Mouse (Mus musculus) bone marrow macrophage, adult 2 months (primary cell): ENCODE results near the gene Ndufa6. TPM values are rescaled to one million over a fixed set of nuclear protein-coding genes. Genes with fewer than 3 reads are reported as not detected.

Experiments used
- H3K27ac ChIP-seq: 2 replicates; pipeline ENCODE4 v1.5.1; 2012; ENCODE audit warnings: low read depth, low read length; ENCODE audit not compliant: insufficient read depth
- H3K4me1 ChIP-seq: 2 replicates; pipeline ENCODE4 v1.6.1; 2012; ENCODE audit warnings: low read length; ENCODE audit not compliant: control insufficient read depth, insufficient read depth
- H3K4me3 ChIP-seq: 2 replicates; pipeline ENCODE4 v1.5.1; 2012; ENCODE audit warnings: mild to moderate bottlenecking, low read length, moderate library complexity; ENCODE audit not compliant: insufficient read depth
- CTCF ChIP-seq: IDR thresholded peaks from 2 replicates; pipeline ENCODE4 v1.5.1; 2012; ENCODE audit warnings: low read depth, mild to moderate bottlenecking, low read length, moderate library complexity
- POLR2A ChIP-seq: IDR thresholded peaks from 2 replicates; pipeline ENCODE4 v1.6.1; 2012; ENCODE audit warnings: mild to moderate bottlenecking, low read depth, low read length, borderline replicate concordance
- polyA plus RNA-seq: library from polyadenylated mRNA; stranded (reverse); fragments of >200 nt; gene quantifications from 2 replicates; pipeline ENCODE4 v1.2.4, GENCODE M21; 2012; ENCODE audit not compliant: missing spikeins, insufficient read depth, insufficient read length

Ndufa6 gene
- polyA plus RNA-seq, 1 experiment = 315 TPM

DNA sequence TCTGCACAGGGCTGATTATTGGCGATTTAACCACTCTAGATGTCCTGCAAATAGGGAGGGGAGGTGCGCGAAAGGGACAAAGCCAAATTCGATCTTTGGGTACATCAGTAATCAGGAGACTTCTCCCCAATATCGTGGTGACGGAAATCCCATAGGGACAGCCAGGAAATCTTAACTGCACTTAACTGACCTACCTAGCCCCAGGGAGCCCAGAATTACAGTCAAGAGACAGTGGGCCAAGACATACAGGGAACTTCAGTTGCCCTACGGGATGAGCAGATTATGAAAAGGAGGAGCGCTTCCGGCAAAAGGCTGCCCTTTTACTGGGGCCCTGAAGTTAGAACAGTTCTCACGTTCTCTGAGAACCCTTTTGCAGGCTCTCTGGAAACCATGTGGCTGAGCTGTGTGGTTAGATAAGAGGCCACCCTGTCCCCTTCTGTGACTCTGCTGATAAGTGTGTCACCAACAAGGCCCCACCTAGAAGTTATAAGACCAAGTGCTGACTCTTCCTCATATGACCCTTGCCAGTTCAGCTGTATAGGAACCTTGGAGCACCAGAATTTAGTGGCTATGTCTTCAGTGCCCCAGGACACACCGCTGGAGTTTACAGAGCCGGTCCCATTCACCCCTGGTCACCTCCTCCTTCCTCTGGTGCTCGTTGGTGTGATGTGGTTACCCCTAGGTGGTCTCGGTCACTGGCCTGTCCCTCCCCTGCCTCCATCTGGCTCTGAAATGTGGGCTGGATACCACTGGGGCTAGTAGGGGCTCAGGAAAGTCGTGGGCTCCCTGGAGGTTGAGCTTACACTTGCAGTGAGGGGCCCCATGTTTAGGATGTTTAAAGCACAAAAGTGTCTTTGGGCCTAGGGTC is 12.2 kb downstream of the Ndufa6 start:
- H3K4me3 ChIP-seq = no peak overlapping the region
- no peak for TF ChIP-seq POLR2A
- no peak for TF ChIP-seq CTCF
- no peak overlapping the region for H3K27ac ChIP-seq
- peaks cover 11% of the 10 kb centered on the region for H3K4me1 ChIP-seq

DNA sequence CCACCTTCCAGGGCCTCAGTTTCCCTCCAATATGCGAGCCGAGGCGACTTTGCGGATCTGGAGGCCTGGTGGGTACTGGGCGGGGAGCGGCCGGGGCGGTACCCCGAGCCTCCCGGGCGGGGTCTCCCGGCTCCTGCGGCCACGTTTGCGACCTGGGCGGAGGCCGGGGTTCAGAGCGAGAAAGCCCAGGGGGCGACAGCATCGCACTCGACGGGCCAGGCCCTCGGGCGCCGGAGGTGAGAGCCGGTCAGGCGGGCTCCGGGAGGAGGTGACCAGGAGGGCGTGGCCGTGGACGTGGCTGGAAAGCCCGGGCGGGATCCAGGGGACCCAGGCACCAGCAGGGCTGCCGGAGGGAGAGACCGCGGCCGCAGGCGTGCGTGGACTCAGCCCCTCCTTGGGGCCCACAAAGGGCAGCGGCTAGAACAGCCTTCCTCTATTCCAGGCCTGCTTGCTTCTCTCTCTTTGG is 13.1 kb downstream of the Ndufa6 start:
- peaks cover 11% of the 10 kb centered on the region for H3K4me1 ChIP-seq
- H3K27ac ChIP-seq = no peak overlapping the region
- no peak for TF ChIP-seq CTCF
- TF ChIP-seq POLR2A = no peak
- H3K4me3 ChIP-seq = no peak overlapping the region

DNA sequence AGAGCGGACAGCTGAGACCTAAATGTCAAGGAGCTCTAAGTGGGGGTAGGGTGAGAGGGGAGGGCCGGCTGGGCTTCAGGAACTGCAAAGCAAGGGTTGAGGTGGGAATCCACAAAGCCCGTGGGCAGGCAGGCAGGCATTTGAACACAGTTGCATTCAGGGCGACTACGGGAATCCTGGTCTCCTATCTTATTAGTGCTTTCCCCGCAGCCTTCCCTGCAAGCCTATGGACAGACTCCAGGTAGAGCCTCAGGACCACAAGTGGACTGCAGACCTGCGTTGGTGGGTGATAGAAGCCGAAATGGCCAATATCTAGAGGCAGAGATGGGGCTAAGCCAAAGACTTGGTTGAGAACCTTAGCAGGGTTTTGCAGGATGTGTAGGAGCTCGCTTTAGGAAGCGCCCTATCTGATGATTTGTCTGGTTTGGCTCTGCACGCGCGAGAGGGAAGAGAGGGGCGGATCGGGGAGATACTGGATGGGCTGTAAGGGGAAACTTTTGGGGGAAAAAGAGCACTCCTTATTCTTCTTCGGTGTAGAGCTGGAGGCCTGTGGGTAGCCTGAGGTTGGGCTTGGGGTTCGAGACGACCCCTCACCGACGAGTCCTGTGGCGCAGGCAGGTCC is 13.6 kb downstream of the Ndufa6 start:
- no peak for TF ChIP-seq CTCF
- TF ChIP-seq POLR2A = no peak
- Histone ChIP-seq H3K27ac (no peak overlapping the region), H3K4me1 (peaks cover 11% of the 10 kb centered on the region), H3K4me3 (no peak overlapping the region)

DNA sequence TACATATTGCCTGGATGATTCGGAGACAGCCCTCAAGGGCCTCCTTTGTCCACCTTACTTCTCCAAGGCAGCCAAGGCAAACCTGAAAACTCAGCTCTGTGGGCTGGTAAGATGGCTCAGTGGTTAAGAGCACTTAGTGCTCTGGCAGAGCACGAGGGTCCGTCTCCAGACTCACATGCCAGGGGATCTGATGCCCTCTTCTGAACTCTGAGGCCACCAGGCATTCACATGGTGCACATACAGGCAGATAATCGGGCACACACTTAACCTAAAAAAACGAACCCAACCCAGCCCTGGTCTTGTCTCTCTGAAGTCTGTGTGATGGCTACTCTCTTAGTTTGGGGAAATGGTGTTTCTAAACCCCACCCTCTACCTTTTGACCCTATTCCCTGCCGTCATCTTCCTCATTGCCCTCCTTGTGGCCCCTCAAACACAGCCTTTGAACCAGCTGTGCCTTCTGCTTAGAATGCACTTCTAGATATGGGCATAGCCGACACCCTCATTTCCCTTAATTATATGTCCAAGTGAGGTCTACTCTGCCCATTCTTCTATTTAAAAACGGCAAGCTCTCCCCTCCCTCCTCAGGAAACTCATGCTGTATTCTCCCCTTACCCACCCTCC is 14.4 kb downstream of the Ndufa6 start:
- H3K4me1 ChIP-seq = peaks cover 7% of the 10 kb centered on the region
- no peak overlapping the region for H3K4me3 ChIP-seq
- TF ChIP-seq CTCF (no peak), POLR2A (no peak)
- no peak overlapping the region for H3K27ac ChIP-seq

DNA sequence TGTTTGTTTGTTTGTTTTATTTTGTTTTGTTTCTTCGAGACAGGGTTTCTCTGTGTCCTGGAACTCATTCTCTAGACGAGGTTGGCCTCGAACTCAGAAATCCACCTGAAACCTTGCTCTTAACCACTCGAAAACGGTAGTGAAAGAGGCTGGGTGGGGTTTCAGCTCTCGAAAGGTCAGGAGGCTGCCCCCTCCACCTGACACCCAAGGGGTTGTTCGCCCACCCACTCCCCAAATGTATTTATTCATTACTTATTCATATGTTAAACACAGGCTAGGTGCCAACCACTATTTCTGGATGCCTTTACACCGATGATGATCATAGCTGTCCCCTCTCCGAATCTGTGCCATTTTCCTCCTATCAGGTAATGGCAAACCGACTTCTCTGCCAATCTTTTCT is 15.0 kb downstream of the Ndufa6 start:
- peak overlapping the region; percentile 80 for H3K4me3 ChIP-seq
- no peak overlapping the region for H3K27ac ChIP-seq
- peaks cover 7% of the 10 kb centered on the region for H3K4me1 ChIP-seq
- TF ChIP-seq CTCF = no peak
- no peak for TF ChIP-seq POLR2A

DNA sequence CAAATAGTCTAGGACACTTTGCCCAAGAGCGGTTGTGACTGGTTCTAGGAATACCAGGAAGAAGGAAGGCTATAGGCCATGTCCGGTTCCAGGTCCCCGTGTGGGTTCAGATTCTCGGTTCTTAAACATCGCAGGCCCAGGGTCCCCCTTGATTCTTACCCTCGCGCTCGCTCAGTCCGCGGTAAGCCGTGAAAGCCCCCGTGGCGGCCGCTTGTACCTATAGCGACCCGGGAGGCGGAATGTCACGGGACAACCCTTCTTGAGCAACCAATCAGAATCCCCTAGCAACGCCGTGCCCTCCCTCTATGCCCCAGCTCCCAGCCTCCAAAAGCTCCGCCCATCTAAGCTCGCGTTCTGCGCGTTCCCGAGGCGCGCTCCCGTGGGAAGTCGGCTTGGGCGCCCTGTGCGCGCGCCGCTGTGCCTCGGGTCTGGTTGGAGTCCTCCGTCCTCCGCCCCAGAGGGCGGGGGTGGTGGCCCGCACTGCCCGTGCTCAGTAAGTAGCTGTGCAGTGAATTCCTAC is 15.5 kb downstream of the Ndufa6 start, which contains the start of the genes Naga, Pheta2 and Smdt1:
Naga (minus strand) TSS at position 333 of the 520 bp plus-strand sequence.
Pheta2 (plus strand) TSS at position 350 of the 520 bp plus-strand sequence.
Smdt1 (plus strand) TSS at position 367 of the 520 bp plus-strand sequence.
- TF ChIP-seq POLR2A (peak; percentile 74; the same call in 1 of the 2 replicates), CTCF (no peak)
- Histone ChIP-seq H3K4me3 (peak within 1 kb of the TSS; percentile 80), H3K27ac (peak within 1 kb of the TSS; percentile 60), H3K4me1 (peaks cover 7% of the 10 kb centered on the region)

DNA sequence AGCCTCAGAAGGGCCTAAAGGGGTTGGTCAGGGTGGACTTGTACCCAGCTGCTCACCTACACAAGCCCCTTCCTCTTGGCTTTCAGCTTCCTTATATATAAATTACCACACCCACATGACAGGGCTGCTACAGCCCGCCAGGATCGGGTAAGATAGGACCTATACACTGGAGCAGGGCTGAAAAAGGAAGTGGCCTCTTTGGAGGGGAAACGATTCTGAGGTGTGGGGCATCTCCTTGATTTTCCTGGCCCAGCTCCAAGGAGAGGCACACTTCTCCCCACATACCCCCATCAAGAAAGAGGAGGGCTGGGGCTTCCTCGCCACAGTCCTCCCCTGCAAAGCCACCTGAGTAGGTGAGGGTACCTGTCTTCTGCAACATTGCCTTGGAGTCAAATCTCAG is 16.2 kb downstream of the Ndufa6 start:
- Histone ChIP-seq H3K27ac (peak overlapping the region; percentile 60), H3K4me3 (peak overlapping the region; percentile 80), H3K4me1 (peaks cover 7% of the 10 kb centered on the region)
- TF ChIP-seq CTCF = no peak
- no peak for TF ChIP-seq POLR2A

DNA sequence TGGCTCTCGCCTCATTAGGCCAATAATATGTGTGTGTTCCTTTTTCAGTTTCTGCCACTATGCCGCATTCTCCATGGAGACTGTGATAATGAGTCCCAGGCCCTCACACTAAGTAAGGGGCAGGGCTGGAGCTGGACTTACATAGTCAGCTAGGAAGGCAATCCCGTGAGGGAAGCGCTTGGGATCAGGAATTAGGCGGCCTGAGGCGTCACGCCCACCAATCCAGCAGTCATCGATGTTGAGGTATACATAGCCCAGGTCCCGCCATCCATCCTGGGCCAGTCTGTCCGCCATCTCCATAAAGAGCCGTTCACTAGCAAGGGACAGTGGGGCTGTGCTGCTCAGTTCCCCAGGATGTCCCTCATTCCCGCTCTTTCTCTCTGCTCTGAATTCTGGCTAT is 17.5 kb downstream of the Ndufa6 start:
- Histone ChIP-seq H3K4me3 (no peak overlapping the region), H3K4me1 (peaks cover 7% of the 10 kb centered on the region), H3K27ac (no peak overlapping the region)
- TF ChIP-seq CTCF = no peak
- TF ChIP-seq POLR2A = no peak

DNA sequence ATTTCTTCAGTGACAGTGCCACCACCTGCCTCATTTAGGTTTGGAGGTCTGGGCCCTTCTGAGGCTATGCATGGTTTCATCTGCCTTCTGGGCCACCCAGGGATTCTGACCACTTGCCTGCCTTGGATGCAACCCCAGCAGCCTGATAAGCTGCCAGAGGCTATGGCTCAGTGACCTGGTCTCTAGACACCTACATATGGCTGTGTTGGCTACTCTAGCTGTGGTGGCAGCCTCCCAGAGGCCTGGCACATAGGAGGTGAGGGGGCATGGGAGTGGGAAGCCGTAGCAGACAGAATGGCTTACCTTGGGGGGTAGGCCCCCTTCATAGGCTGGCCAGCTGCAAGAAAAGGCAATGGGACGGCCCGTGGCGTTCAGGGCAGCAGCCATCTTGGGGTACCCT is 18.9 kb downstream of the Ndufa6 start:
- Histone ChIP-seq H3K4me3 (no peak overlapping the region), H3K27ac (no peak overlapping the region), H3K4me1 (peaks cover 7% of the 10 kb centered on the region)
- no peak for TF ChIP-seq POLR2A

DNA sequence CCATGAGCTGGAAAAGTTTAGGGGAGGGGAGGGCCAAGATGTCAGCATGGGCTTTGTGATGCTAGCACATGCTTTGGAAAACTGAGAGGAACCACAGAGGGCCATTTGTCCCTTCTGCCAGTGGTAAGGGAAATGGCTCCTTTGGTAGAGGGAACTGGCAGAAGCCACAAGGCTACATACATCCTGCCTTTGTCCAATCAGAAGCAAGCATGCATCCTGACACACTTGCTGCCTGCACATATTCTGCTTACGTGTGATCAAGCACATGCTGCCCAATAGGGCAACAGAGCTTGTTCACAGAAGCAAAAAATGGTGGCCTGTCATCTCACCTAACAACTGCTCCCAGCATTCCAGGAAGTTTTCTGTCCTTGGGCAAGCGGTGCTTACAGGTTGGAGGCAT is 28.7 kb downstream of the Ndufa6 start:
- Histone ChIP-seq H3K4me1 (peaks cover 7% of the 10 kb centered on the region), H3K4me3 (no peak overlapping the region), H3K27ac (no peak overlapping the region)
- TF ChIP-seq CTCF (no peak), POLR2A (no peak)
